Mouse (Mus musculus) heart, postnatal 0 days (tissue): Measurements from ENCODE around the gene Helz.

ENCODE experiments used
- CTCF ChIP-seq: IDR thresholded peaks from 2 replicates; pipeline ENCODE4 v1.5.1; 2016; ENCODE audit warnings: antibody characterized with exemption, control low read depth, low read depth
- EP300 ChIP-seq: IDR thresholded peaks from 2 replicates; pipeline ENCODE4 v1.6.1; 2016; ENCODE audit warnings: antibody characterized with exemption, low read depth

GRCm38 (mm10) chr11:107572551-107572950, 24.8 kb downstream of the Helz start:
- TF ChIP-seq CTCF (no peak), EP300 (no peak)
